Mouse (Mus musculus) erythroblast, embryonic 14.5 days (primary cell): ENCODE measurements around the gene Ptprt.

ENCODE experiments used
- GATA1 ChIP-seq: IDR thresholded peaks from 2 replicates; pipeline ENCODE4 v1.6.1; 2012; ENCODE audit warnings: low read length, inconsistent platforms, mixed read lengths
- TAL1 ChIP-seq: IDR thresholded peaks from 3 replicates; pipeline ENCODE4 v1.6.1; 2012; ENCODE audit warnings: low read length, inconsistent platforms, mixed read lengths

GRCm38 (mm10) chr2:162050198-162050597 lies 610.7 kb downstream of the Ptprt start:
- no peak for TF ChIP-seq GATA1
- TF ChIP-seq TAL1: no peak
